Mouse (Mus musculus) heart, adult 2 months (tissue): ENCODE measurements around the gene Susd4. TPM values are rescaled to one million over a fixed set of nuclear protein-coding genes. Genes with fewer than 3 reads are reported as not detected.

Source experiments
- DNase-seq, 2 experiments: peaks; one replicate each; pipeline ENCODE4 v3.0.0; 2021
- H3K27ac ChIP-seq: fragments of 200-600 bp; 2 replicates; pipeline ENCODE4 v1.8.1; 2022
- H3K27me3 ChIP-seq: fragments of 200-500 bp; 2 replicates; pipeline ENCODE4 v1.6.1; 2012; ENCODE audit warnings: mild to moderate bottlenecking, low read length, inconsistent platforms, mixed read lengths; ENCODE audit not compliant: control insufficient read depth, insufficient read depth
- H3K36me3 ChIP-seq: fragments of 200-500 bp; 2 replicates; pipeline ENCODE4 v1.6.1; 2012; ENCODE audit warnings: low read length, inconsistent platforms; ENCODE audit not compliant: control insufficient read depth, insufficient read depth
- H3K4me1 ChIP-seq: fragments of 200-500 bp; 2 replicates; pipeline ENCODE4 v1.6.1; 2011; ENCODE audit warnings: low read length; ENCODE audit not compliant: control insufficient read depth, insufficient read depth
- H3K4me3 ChIP-seq: fragments of 200-600 bp; 2 replicates; pipeline ENCODE4 v1.8.1; 2022
- H3K79me2 ChIP-seq: fragments of 200-500 bp; replicated peaks from 2 replicates; pipeline ENCODE4 v1.6.1; 2012; ENCODE audit warnings: mild to moderate bottlenecking, inconsistent platforms, low read length, moderate library complexity, mixed read lengths; ENCODE audit not compliant: control insufficient read depth, insufficient read depth
- H3K9ac ChIP-seq: fragments of 200-500 bp; 2 replicates; pipeline ENCODE4 v1.6.1; 2012; ENCODE audit warnings: low read depth, mild to moderate bottlenecking, control low read depth, inconsistent platforms, low read length, mixed read lengths
- CTCF ChIP-seq: fragments of 200-600 bp; IDR thresholded peaks from 2 replicates; pipeline ENCODE4 v1.8.1; 2022; ENCODE audit warnings: antibody characterized with exemption, mild to moderate bottlenecking, moderate library complexity
- EP300 ChIP-seq: fragments of 200-500 bp; IDR thresholded peaks from 2 replicates; pipeline ENCODE4 v1.6.1; 2011; ENCODE audit warnings: low read depth, low read length, control low read depth; ENCODE audit not compliant: insufficient read depth
- POLR2A ChIP-seq: fragments of 200-500 bp; IDR thresholded peaks from 2 replicates; pipeline ENCODE4 v1.6.1; 2011; ENCODE audit warnings: mild to moderate bottlenecking, low read depth, low read length, control low read depth; ENCODE audit not compliant: insufficient read depth
- WGBS: fragments of 180-500 bp; shearing (Covaris S2); methylation state at CpG from one replicate; pipeline ENCODE4 v1.1.7; 2018; 5-methylcytosine and 5-hydroxymethylcytosine counted together
- intact Hi-C: fragments of 180-260 bp; cut with DNase I; formaldehyde crosslinking; loops from one replicate; pipeline ENCODE4 v1.15.1; 2025
- polyA plus RNA-seq: library from polyadenylated mRNA; depleted of rRNA; stranded (reverse); fragments of >200 nt; gene quantifications from 2 replicates; pipeline ENCODE4 v1.2.3, GENCODE M21; 2012
- total RNA-seq, 2 experiments: library from RNA; stranded (reverse); gene quantifications; 2 replicates each; pipeline ENCODE4 v1.2.3; 2021

Gene Susd4
- total and polyA plus RNA-seq, 3 experiments, result 0.16 to 0.49 (median 0.34) TPM

GRCm38 (mm10) chr1:182779024-182779520 lies 15.4 kb downstream of the Susd4 start:
- intact Hi-C loops, result no loop called here
- Histone ChIP-seq H3K4me3 (no peak overlapping the region), H3K79me2 (no peaks in the 10 kb centered on the region), H3K27me3 (no peaks in the 10 kb centered on the region), H3K9ac (no peak overlapping the region), H3K27ac (no peak overlapping the region), H3K4me1 (no peaks in the 10 kb centered on the region), H3K36me3 (no peaks in the 10 kb centered on the region)
- 72% methylated on average over 6 of the region's 6 CpGs for WGBS
- no peak for TF ChIP-seq EP300
- TF ChIP-seq CTCF, result no peak
- TF ChIP-seq POLR2A, result no peak
- DNase-seq, result no peak

GRCm38 (mm10) chr1:182783774-182784173 lies 20.1 kb downstream of the Susd4 start:
- H3K27me3 ChIP-seq, result no peaks in the 10 kb centered on the region
- DNase-seq, result no peak
- WGBS, result 85% methylated on average over 7 of the region's 7 CpGs
- no peak for TF ChIP-seq EP300
- TF ChIP-seq CTCF, result no peak
- TF ChIP-seq POLR2A, result no peak
- no peaks in the 10 kb centered on the region for H3K36me3 ChIP-seq
- H3K27ac ChIP-seq, result no peak overlapping the region
- no peak overlapping the region for H3K9ac ChIP-seq
- H3K79me2 ChIP-seq, result no peaks in the 10 kb centered on the region
- no peaks in the 10 kb centered on the region for H3K4me1 ChIP-seq
- intact Hi-C loops, result no loop called here
- no peak overlapping the region for H3K4me3 ChIP-seq

- Histone ChIP-seq H3K27ac (no peak overlapping the region), H3K36me3 (no peaks in the 10 kb centered on the region), H3K4me3 (no peak overlapping the region), H3K4me1 (no peaks in the 10 kb centered on the region), H3K27me3 (no peaks in the 10 kb centered on the region), H3K79me2 (no peaks in the 10 kb centered on the region), H3K9ac (no peak overlapping the region)
- DNase-seq, result no peak
- intact Hi-C loops, result no loop called here
- 88% methylated on average over 3 of the region's 3 CpGs for WGBS
- TF ChIP-seq POLR2A (no peak), EP300 (no peak), CTCF (no peak)
Measured at GRCm38 (mm10) chr1:182784784-182785183, 21.1 kb downstream of the Susd4 start.

- TF ChIP-seq POLR2A (no peak), EP300 (no peak), CTCF (no peak)
- Histone ChIP-seq H3K4me1 (no peaks in the 10 kb centered on the region), H3K79me2 (no peaks in the 10 kb centered on the region), H3K36me3 (no peaks in the 10 kb centered on the region), H3K27ac (no peak overlapping the region), H3K4me3 (no peak overlapping the region), H3K27me3 (no peaks in the 10 kb centered on the region), H3K9ac (no peak overlapping the region)
- intact Hi-C loops, result no loop called here
- DNase-seq, result no peak
- WGBS, result 94% methylated on average over 5 of the region's 5 CpGs
Measured at GRCm38 (mm10) chr1:182785504-182785903, 21.8 kb downstream of the Susd4 start.

GRCm38 (mm10) chr1:182787030-182787429 lies 23.4 kb downstream of the Susd4 start:
- no peaks in the 10 kb centered on the region for H3K36me3 ChIP-seq
- H3K4me3 ChIP-seq, result no peak overlapping the region
- intact Hi-C loops, result no loop called here
- H3K4me1 ChIP-seq, result no peaks in the 10 kb centered on the region; the same call in 1 of the 2 replicates
- no peak overlapping the region for H3K27ac ChIP-seq
- DNase-seq, result no peak
- no peak for TF ChIP-seq EP300
- TF ChIP-seq POLR2A, result no peak
- TF ChIP-seq CTCF, result no peak
- H3K9ac ChIP-seq, result no peak overlapping the region
- H3K79me2 ChIP-seq, result no peaks in the 10 kb centered on the region; the same call in 1 of the 2 replicates
- 43% methylated on average over 7 of the region's 7 CpGs for WGBS
- H3K27me3 ChIP-seq, result no peaks in the 10 kb centered on the region

GRCm38 (mm10) chr1:182788896-182789295 lies 25.2 kb downstream of the Susd4 start:
- H3K27me3 ChIP-seq, result no peaks in the 10 kb centered on the region
- no peaks in the 10 kb centered on the region; the same call in 1 of the 2 replicates for H3K79me2 ChIP-seq
- WGBS, result 48% methylated on average over 6 of the region's 6 CpGs
- TF ChIP-seq EP300 (no peak), CTCF (no peak), POLR2A (no peak)
- intact Hi-C loops, result no loop called here
- H3K27ac ChIP-seq, result no peak overlapping the region
- DNase-seq, result no peak
- H3K4me1 ChIP-seq, result peaks cover 1% of the 10 kb centered on the region
- H3K36me3 ChIP-seq, result no peaks in the 10 kb centered on the region
- H3K4me3 ChIP-seq, result no peak overlapping the region
- H3K9ac ChIP-seq, result no peak overlapping the region
